Mouse (Mus musculus) erythroblast, embryonic 14.5 days (primary cell): ENCODE results near the gene Gemin2. TPM values are rescaled to one million over a fixed set of nuclear protein-coding genes. Genes with fewer than 3 reads are reported as not detected.
"Not testable (repeated sequence)": the region's sequence is repeated elsewhere in the genome, so short reads cannot be mapped to it uniquely, and the experiment has no call there.

Experiments used
- H3K27me3 ChIP-seq: 2 replicates; pipeline ENCODE4 v1.6.1; 2012; ENCODE audit warnings: inconsistent platforms; ENCODE audit not compliant: control insufficient read depth
- H3K36me3 ChIP-seq: 2 replicates; pipeline ENCODE4 v1.6.1; 2012; ENCODE audit warnings: mild to moderate bottlenecking, inconsistent platforms; ENCODE audit not compliant: control insufficient read depth
- H3K4me1 ChIP-seq: 2 replicates; pipeline ENCODE4 v1.6.1; 2012; ENCODE audit warnings: inconsistent platforms; ENCODE audit not compliant: control insufficient read depth
- H3K4me3 ChIP-seq: replicated peaks from 2 replicates; pipeline ENCODE3; 2012; ENCODE audit warnings: moderate library complexity, mild to moderate bottlenecking, inconsistent platforms
- H3K9me3 ChIP-seq: 2 replicates; pipeline ENCODE4 v1.6.1; 2012; ENCODE audit warnings: low read length, inconsistent platforms, mixed read lengths; ENCODE audit not compliant: control insufficient read depth
- GATA1 ChIP-seq: IDR thresholded peaks from 2 replicates; pipeline ENCODE4 v1.6.1; 2012; ENCODE audit warnings: low read length, inconsistent platforms, mixed read lengths
- TAL1 ChIP-seq: IDR thresholded peaks from 3 replicates; pipeline ENCODE4 v1.6.1; 2012; ENCODE audit warnings: low read length, inconsistent platforms, mixed read lengths
- polyA plus RNA-seq: library from polyadenylated mRNA; stranded (reverse); fragments of >175 nt; gene quantifications from 2 replicates; pipeline ENCODE4 v1.2.3, GENCODE M21; 2012

Gemin2 gene
- polyA plus RNA-seq, 1 experiment = 0.54 TPM

DNA sequence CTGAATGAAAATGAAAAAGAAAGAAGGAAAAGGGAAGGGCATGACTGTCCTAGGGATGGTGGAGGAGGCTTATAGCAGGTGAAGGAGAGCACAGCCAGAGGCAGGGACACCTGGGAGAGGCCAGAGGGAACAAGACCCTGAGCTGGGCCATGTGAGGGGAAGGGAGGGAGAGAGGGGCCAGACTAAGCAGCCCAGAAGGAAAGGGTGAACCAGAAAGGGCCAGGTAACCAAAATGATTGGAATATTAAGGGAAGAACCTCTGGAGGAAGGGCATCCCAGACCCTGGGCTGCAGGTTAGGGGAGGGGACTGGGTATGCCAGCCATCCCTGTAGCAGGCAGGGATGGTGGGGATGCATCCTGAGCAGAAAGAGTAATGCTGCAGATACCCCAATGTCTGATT is 40.8 kb downstream of the Gemin2 start:
- H3K4me3 ChIP-seq = no peak overlapping the region
- peaks cover 59% of the 10 kb centered on the region for H3K4me1 ChIP-seq
- H3K36me3 ChIP-seq = peaks cover 84% of the 10 kb centered on the region
- no peaks in the 10 kb centered on the region for H3K27me3 ChIP-seq
- H3K9me3 ChIP-seq = no peaks in the 10 kb centered on the region
- no peak for TF ChIP-seq TAL1
- TF ChIP-seq GATA1 = no peak

DNA sequence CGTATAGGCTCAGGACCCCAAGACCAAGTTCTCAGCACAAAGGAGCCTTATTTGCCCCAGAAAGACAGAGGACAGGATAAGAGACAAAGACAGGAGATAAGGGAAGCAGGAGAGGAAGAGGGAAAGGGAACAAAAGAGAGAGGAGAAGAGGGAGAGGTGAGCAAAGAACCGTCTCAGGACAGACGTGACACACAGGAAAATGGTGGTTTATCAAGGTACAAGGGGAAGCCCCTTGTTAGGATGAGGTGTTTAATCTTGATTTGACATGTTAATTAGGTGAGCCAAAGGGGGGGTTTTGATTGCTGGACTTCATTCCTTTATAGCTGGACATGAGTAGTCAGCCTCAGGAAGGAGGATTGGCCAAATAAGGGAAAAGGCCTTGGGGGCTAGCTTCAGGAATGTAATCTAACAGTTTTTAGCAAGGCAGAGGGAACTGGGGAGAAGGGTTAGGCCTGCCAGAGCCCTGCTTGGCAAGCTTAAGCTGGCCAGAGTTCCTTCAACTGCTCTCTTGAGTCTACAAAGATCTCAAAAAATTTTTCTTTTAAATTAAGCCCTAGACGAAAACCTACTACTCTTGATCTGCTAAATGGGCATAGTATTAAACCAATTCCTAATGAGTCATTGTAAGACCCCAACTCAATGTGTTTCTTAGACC is 42.1 kb downstream of the Gemin2 start:
- TF ChIP-seq GATA1 (no peak), TAL1 (no peak)
- H3K9me3 ChIP-seq = no peaks in the 10 kb centered on the region
- H3K36me3 ChIP-seq = peaks cover 82% of the 10 kb centered on the region
- peaks cover 69% of the 10 kb centered on the region for H3K4me1 ChIP-seq
- no peaks in the 10 kb centered on the region for H3K27me3 ChIP-seq
- no peak overlapping the region for H3K4me3 ChIP-seq

DNA sequence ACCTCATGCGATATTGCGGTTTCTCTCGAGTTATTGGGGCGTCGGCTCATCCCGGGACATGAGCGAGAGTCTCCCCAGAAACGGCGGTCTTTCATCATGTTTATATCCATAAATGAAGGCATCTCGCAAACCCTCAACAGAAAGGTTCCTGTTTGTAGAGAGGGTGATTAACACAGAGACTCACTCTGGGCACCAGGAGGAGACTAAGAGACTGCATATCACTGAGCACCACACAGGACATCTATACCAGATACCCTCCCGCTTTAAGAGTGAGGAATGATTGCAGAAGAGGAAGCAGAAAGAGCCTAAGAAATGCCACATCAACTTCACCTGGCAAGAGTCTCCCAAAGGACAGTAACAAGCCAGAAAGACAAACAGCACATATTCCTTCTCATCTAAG is 43.0 kb downstream of the Gemin2 start:
- Histone ChIP-seq H3K36me3 (peaks cover 74% of the 10 kb centered on the region), H3K4me1 (peaks cover 73% of the 10 kb centered on the region), H3K27me3 (no peaks in the 10 kb centered on the region), H3K9me3 (no peaks in the 10 kb centered on the region), H3K4me3 (no peak overlapping the region)
- TF ChIP-seq TAL1 (no peak), GATA1 (no peak)

DNA sequence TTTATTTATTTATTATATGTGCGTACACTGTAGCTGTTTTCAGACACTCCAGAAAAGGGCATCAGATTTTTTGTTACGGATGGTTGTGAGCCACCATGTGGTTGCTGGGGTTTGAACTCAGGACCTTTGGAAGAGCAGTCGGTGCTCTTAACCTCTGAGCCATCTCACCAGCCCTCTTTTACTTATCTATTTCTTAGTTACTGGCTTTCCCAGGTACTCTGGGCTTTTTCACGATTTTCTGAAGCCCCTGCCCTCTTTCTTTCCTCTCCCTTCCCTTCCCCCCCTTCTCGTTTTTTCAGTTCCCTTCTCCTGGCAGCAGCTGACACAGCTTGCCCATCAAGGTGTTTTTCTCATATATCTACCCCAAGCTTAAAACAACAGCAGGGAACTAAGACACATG is 45.0 kb downstream of the Gemin2 start:
- H3K9me3 ChIP-seq, H3K27me3 ChIP-seq, H3K4me3 ChIP-seq: not testable (repeated sequence)
- H3K4me1 ChIP-seq = peaks cover 67% of the 10 kb centered on the region
- H3K36me3 ChIP-seq = peaks cover 59% of the 10 kb centered on the region

DNA sequence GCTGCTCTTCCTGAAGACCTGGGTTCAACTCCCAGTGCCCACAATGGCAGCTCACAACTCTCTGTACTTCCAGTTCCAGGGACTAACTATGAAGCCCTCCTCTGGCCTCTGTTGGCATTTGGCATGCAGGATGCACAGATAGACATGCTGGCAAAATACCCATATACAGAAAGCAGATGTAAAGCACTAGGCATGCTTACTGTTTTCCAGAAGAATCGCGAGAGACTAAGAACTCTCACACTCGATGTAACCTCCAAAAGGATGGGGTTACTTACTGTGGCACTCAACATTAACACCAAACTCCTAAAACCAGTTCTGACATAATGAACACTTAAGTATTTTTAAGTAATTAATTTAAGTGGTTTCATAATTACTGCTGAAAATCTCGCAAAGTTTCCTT is 47.1 kb downstream of the Gemin2 start:
- TF ChIP-seq GATA1 (no peak), TAL1 (no peak)
- Histone ChIP-seq H3K27me3 (no peaks in the 10 kb centered on the region), H3K4me3 (peak overlapping the region; percentile 73), H3K4me1 (peaks cover 47% of the 10 kb centered on the region), H3K36me3 (peaks cover 45% of the 10 kb centered on the region), H3K9me3 (no peaks in the 10 kb centered on the region)

DNA sequence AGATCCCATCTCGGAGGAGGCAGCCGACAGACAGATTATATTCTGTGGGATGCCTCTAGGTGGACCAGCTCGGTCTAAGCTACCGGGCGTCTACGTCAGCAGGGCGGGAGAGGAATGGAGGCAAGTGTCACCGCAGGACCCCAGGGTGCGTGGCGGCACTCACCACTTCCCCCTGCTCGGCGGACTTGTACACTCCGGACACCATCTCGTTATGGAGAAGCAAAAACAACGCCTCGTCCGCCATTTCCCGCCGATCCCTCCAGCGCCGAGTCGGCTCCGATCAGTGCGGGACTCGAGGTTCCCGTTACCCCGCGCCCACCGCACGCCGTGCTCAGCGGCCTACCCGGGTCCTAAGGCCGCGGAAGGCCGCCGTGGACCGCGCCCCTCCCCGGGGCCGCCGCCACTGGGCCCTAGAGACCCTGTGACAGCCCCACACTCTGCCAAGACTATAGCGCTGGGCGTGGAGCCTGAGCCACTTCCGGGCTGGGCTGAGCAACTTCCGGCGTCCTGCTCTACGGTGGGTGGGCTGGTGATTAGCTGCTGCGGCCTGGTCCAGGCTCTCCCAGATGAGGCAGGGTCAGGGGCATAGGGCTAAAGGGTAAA is 47.9 kb downstream of the Gemin2 start, which contains the start of gene Trappc6b:
Trappc6b (minus strand) TSS at position 480 of the 603 bp plus-strand sequence.
- TF ChIP-seq TAL1 = no peak
- TF ChIP-seq GATA1 = no peak
- H3K27me3 ChIP-seq = no peaks in the 10 kb centered on the region
- H3K36me3 ChIP-seq = peaks cover 37% of the 10 kb centered on the region
- H3K4me1 ChIP-seq = peaks cover 51% of the 10 kb centered on the region
- H3K4me3 ChIP-seq = peak within 1 kb of the TSS; percentile 73
- no peaks in the 10 kb centered on the region for H3K9me3 ChIP-seq

DNA sequence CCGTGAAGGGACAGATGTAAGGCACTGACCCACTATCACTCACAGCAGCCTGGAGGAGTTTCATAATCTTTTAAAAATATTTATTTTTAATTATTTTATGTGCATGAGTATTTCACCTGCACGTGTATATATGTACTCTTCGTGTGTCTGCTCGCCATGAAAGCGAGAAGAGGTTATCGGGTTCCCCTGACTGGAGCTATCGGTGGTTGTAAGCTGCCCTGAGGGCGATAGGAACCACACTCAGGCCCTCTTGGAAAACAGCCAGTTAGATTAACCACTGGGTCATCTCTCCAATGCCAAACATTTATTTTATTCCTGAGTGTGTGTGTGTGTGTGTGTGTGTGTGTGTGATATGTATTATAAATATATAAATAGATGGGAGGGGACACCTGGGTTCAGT is 51.6 kb downstream of the Gemin2 start:
- Histone ChIP-seq H3K27me3 (no peaks in the 10 kb centered on the region), H3K9me3 (no peaks in the 10 kb centered on the region), H3K36me3 (peaks cover 22% of the 10 kb centered on the region), H3K4me3 (no peak overlapping the region), H3K4me1 (peaks cover 43% of the 10 kb centered on the region)
- no peak for TF ChIP-seq GATA1
- no peak for TF ChIP-seq TAL1

DNA sequence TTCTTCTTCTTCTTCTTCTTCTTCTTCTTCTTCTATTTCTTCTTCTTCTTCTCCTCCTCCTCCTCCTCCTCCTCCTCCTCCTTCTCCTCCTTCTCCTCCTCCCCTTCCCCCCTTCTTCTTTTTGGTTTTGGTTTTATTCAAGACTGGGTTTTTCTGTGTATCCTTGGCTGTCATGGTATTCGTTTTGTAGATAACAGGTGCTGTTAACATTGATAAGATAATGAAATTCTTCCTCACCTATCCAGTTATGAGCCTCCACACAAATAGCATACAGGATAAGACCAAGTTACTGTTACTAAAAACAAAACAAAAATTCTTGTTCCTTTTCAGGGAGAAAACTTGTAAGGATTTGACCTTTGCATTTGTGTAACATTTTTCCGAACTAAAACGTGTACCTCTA is 52.6 kb downstream of the Gemin2 start:
- Histone ChIP-seq H3K9me3 (no peaks in the 10 kb centered on the region), H3K4me1 (peaks cover 35% of the 10 kb centered on the region), H3K4me3 (peak overlapping the region; percentile 98), H3K36me3 (peaks cover 28% of the 10 kb centered on the region), H3K27me3 (no peaks in the 10 kb centered on the region)
- no peak for TF ChIP-seq TAL1
- no peak for TF ChIP-seq GATA1

DNA sequence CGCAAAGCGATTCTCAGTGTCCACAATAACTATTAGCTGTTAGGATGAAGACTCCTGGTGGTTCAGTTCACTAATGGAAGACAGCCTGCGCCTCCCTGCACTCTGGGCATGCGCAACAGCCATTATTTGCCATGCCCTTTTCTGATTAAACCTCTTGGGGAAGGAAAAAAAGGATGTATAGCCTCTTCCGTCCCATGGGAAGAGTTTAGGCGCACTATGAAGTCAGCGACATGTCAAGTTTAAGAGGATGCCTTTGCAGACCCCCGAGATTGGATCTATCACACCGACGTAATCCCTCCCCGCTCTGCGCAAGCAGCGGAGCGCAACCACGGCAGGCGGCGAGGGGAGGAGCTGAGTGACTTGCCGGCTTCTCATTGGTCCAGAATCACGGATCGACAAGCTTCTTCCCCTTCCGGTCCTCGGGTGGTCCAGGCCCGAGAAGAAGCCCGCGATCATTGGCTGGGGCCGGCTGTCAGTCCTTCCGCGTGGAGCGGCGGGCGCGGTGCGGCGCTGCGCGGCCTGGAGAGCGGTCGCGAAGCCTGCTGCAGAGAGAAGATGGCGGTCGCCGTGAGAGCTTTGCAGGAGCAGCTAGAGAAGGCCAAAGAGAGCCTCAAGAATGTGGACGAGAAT is 53.4 kb downstream of the Gemin2 start, which contains the start of gene Pnn:
Pnn (plus strand) TSS at position 437 of the 630 bp plus-strand sequence.
- H3K4me1 ChIP-seq = peaks cover 32% of the 10 kb centered on the region
- no peaks in the 10 kb centered on the region for H3K27me3 ChIP-seq
- no peak for TF ChIP-seq TAL1
- peak; percentile 50 for TF ChIP-seq GATA1
- H3K4me3 ChIP-seq = peak within 1 kb of the TSS; percentile 98
- peaks cover 36% of the 10 kb centered on the region for H3K36me3 ChIP-seq
- H3K9me3 ChIP-seq = no peaks in the 10 kb centered on the region
